In genomic region chr16:92275526-92275925, GRCm38 (mm10) we compare ENCODE assay signal across 24 mouse cellular contexts. TPM values are rescaled to one million over a fixed set of nuclear protein-coding genes. Genes with fewer than 3 reads are reported as not detected.
A peak's percentile ranks its signal among the peaks of the same experiment; 100 is the strongest.
DNase-seq lines count a peak whose midpoint lies in the region; TF ChIP-seq lines count a peak whose summit lies in the region.
"Had no signal": no experiment of that assay in that cellular context is flagged by ENCODE, and none has a peak within 500 bp of the region (broad histone marks: within the 10 kb centered on the region; RNA-seq: fewer than 3 reads in every experiment).

No protein-coding gene starts in this region.

- intact Hi-C loops in heart, postnatal 36 days (cut with DNase I): no loop called here

- no peaks in the 10 kb centered on the region for H3K4me1 ChIP-seq in thymus, adult 2 months (replicated peaks; ENCODE audit: control insufficient read depth, insufficient read depth, low read length)
- H3K4me1 ChIP-seq: embryonic facial prominence, embryonic 10.5 days; midbrain, embryonic 10.5 days had no signal

- no peak for TF ChIP-seq CTCF in thymus, adult 2 months (IDR thresholded peaks at IDR 0.05; ENCODE audit: borderline replicate concordance, control insufficient read depth, extremely low read depth, insufficient read depth, low read length, poor library complexity)

- H3K27me3 ChIP-seq in thymus, adult 2 months (ENCODE audit: control insufficient read depth, insufficient read depth, low read length): no peaks in the 10 kb centered on the region

- H3K27ac ChIP-seq in thymus, adult 2 months (ENCODE audit: control insufficient read depth, insufficient read depth, low read length): no peak overlapping the region
- H3K27ac ChIP-seq: embryonic facial prominence, embryonic 10.5 days; liver, embryonic 14.5 days; macrophage; midbrain, embryonic 10.5 days had no signal

- TF ChIP-seq POLR2A in thymus, adult 2 months (IDR thresholded peaks at IDR 0.05; ENCODE audit: control insufficient read depth, extremely low read depth, insufficient read depth, low read length, poor library complexity): no peak

- WGBS in thymus, adult 2 months: 95% methylated on average over 4 of the region's 4 CpGs

- DNase-seq in heart, adult 11 months: peak; percentile 88
- DNase-seq in heart, postnatal 36 days: no peak
- DNase-seq in ovary, postnatal 36 days (ENCODE audit: low spot score): peak; percentile 78
- no peak for DNase-seq in ovary, postnatal 14 days (ENCODE audit: low spot score)
- peak; percentile 62 for DNase-seq in adrenal gland, postnatal 25 days
- DNase-seq in natural killer cell, adult 2 months (ENCODE audit: low spot score in 2 of 2): no peak
- DNase-seq in thymus, adult 2 months: no peak
- DNase-seq: gastrocnemius, postnatal 14 days; kidney, postnatal 4 days; thymus, postnatal 36 days had no signal

- H3K4me3 ChIP-seq in thymus, adult 2 months (ENCODE audit: control insufficient read depth, insufficient read depth, low read length): no peak overlapping the region
- H3K4me3 ChIP-seq: embryonic facial prominence, embryonic 10.5 days; midbrain, embryonic 10.5 days had no signal

- no peaks in the 10 kb centered on the region for H3K36me3 ChIP-seq in thymus, adult 2 months (ENCODE audit: control insufficient read depth, insufficient read depth, low read length)
- H3K36me3 ChIP-seq: embryonic facial prominence, embryonic 10.5 days; midbrain, embryonic 10.5 days had no signal

RNA-seq across cellular contexts. Expression of gene Kcne2, which starts 16.7 kb away (rescaled TPM):
- total RNA-seq in heart, postnatal 36 days (2021): not detected
- not detected in 2 replicates for total RNA-seq in adrenal gland, postnatal 25 days (2021)
- 0.15 TPM in 1 of 2 replicates, not detected in the other for polyA plus RNA-seq in thymus, adult 2 months (2012; rRNA removed)
- total RNA-seq: common myeloid progenitor, adult 5-6 weeks; gastrocnemius, postnatal 14 days had no signal
- polyA plus RNA-seq: C2C12; kidney, embryonic 14.5 days; liver, embryonic 14.5 days; macrophage had no signal

RNA-seq across cellular contexts. Expression of gene Smim11, which starts 25.6 kb away (rescaled TPM):
- total RNA-seq in heart, postnatal 36 days (2021): 10 to 100 TPM; 76.2 to 84.5 TPM
- total RNA-seq in adrenal gland, postnatal 25 days (2021): 72.8 and 74.9 TPM in 2 replicates
- 28.9 and 34.6 TPM in 2 replicates for polyA plus RNA-seq in thymus, adult 2 months (2012; rRNA removed)

RNA-seq across cellular contexts. Expression of gene Fam243, which starts 45.7 kb away (rescaled TPM):
- total RNA-seq in heart, postnatal 36 days (2021): under 1 TPM; 0.43 to 0.50 TPM
- total RNA-seq in adrenal gland, postnatal 25 days (2021): not detected in 2 replicates
- polyA plus RNA-seq in thymus, adult 2 months (2012; rRNA removed): 0.03 TPM in 1 of 2 replicates, not detected in the other
- total RNA-seq: common myeloid progenitor, adult 5-6 weeks; gastrocnemius, postnatal 14 days; layer of hippocampus, postnatal 25 days; left cerebral cortex, postnatal 14 days; midbrain, postnatal 0 days had no signal
- polyA plus RNA-seq: C2C12; embryonic facial prominence, embryonic 10.5 days; forebrain, embryonic 11.5 days; hindbrain, embryonic 11.5 days; intestine, embryonic 14.5 days; limb, embryonic 14.5 days; macrophage; midbrain, postnatal 0 days had no signal

Comparison
In these comparisons a context has a peak if more than half of its experiments do, and no peak if none do; other contexts are left out.
1. DNase-seq: peak in heart, adult 11 months (single experiment), ovary, postnatal 36 days (single experiment) and adrenal gland, postnatal 25 days (single experiment); none in heart, postnatal 36 days (0 of 2), ovary, postnatal 14 days (single experiment), natural killer cell, adult 2 months (0 of 2) and thymus, adult 2 months (single experiment).